Mouse (Mus musculus) thymus, adult 2 months (tissue): Measurements from ENCODE around the gene Dtnbp1. TPM values are rescaled to one million over a fixed set of nuclear protein-coding genes. Genes with fewer than 3 reads are reported as not detected.

Source experiments
- DNase-seq: peaks from one replicate; pipeline ENCODE4 v3.0.0; 2021
- H3K27ac ChIP-seq: fragments of 200-500 bp; 2 replicates; pipeline ENCODE4 v1.5.1; 2012; ENCODE audit warnings: low read length, control low read depth; ENCODE audit not compliant: control insufficient read depth, insufficient read depth
- H3K27me3 ChIP-seq: fragments of 200-500 bp; 2 replicates; pipeline ENCODE4 v1.6.1; 2012; ENCODE audit warnings: mild to moderate bottlenecking, low read length, moderate library complexity, mixed read lengths; ENCODE audit not compliant: control insufficient read depth, insufficient read depth
- H3K36me3 ChIP-seq: fragments of 200-500 bp; 2 replicates; pipeline ENCODE4 v1.6.1; 2012; ENCODE audit warnings: mild to moderate bottlenecking, low read length, moderate library complexity; ENCODE audit not compliant: control insufficient read depth, insufficient read depth
- H3K4me1 ChIP-seq: fragments of 200-500 bp; replicated peaks from 2 replicates; pipeline ENCODE4 v1.6.1; 2012; ENCODE audit warnings: low read length; ENCODE audit not compliant: control insufficient read depth, insufficient read depth
- H3K4me3 ChIP-seq: fragments of 200-500 bp; 2 replicates; pipeline ENCODE4 v1.5.1; 2012; ENCODE audit warnings: mild to moderate bottlenecking, low read length, control low read depth, moderate library complexity; ENCODE audit not compliant: control insufficient read depth, insufficient read depth
- CTCF ChIP-seq: fragments of 200-500 bp; IDR thresholded peaks from 2 replicates; pipeline ENCODE4 v1.5.1; 2012; ENCODE audit warnings: mild to moderate bottlenecking, control low read depth, low read length, moderate library complexity, borderline replicate concordance; ENCODE audit not compliant: control insufficient read depth, poor library complexity, insufficient read depth; ENCODE audit errors: extremely low read depth
- POLR2A ChIP-seq: fragments of 200-500 bp; IDR thresholded peaks from 2 replicates; pipeline ENCODE4 v1.6.1; 2012; ENCODE audit warnings: mild to moderate bottlenecking, low read length, control low read depth, moderate library complexity; ENCODE audit not compliant: control insufficient read depth, poor library complexity, insufficient read depth; ENCODE audit errors: extremely low read depth
- WGBS: fragments of 180-500 bp; shearing (Covaris S2); methylation state at CpG from one replicate; pipeline ENCODE4 v1.1.7; 2018; 5-methylcytosine and 5-hydroxymethylcytosine counted together
- polyA plus RNA-seq: library from polyadenylated mRNA; depleted of rRNA; stranded (reverse); fragments of >200 nt; gene quantifications from 2 replicates; pipeline ENCODE4 v1.2.3, GENCODE M21; 2012

The Dtnbp1 gene
- polyA plus RNA-seq, 1 experiment: 70.6 TPM

DNA sequence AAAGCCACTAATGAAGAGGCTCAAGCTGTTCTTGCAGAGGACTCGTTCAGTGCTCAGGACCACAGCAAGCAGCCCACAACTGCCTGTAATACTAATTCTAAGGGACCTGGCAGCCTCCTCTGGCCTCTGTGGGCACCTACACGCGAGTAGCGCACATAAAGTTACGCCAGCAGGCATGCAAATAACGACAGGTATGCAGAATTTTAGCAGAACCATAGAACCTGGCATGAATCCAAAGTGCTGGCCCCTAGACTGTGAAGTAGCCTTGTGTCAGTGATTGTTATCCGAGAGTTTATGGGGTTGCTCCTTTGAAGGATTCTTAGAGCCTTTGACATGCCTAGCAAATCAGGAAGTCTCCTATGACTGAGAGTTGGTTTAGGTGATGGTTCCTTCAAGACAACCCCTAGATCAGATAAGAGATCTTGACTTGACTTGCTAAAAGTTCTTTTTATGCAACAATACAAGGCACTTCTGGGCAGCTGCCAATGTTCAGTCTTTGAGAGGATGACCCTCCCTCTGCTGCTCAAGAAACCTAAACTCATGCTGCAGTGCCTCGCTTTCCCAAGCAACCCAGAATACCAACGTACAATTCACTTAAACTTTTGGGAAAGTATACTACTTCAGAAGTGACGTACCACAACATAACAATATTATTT is 9.3 kb downstream of the Dtnbp1 start:
- Histone ChIP-seq H3K27ac (no peak overlapping the region), H3K36me3 (no peaks in the 10 kb centered on the region; the same call in 1 of the 2 replicates), H3K4me1 (peaks cover 5% of the 10 kb centered on the region), H3K4me3 (no peak overlapping the region), H3K27me3 (no peaks in the 10 kb centered on the region; the same call in 1 of the 2 replicates)
- 69% methylated on average over 10 of the region's 10 CpGs for WGBS
- DNase-seq: no peak
- TF ChIP-seq CTCF (no peak), POLR2A (no peak)

DNA sequence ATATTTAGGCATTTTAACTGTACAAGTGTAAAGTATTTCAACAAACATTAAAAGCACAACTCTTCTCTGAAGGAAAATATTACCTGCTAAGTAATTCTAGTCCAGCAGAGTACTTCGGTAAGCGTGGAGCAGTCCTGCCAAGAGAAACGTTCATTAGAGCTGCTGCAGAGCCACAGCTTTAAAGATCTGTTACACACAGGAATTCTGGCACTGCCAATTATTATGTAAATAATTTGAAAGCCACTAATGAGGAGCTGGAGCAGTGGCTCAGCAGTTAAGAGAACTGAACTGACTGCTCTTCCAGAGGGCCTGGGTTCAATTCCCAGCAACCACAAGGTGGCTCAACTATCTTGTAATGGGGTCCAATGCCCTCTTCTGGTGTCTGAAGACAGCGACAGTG is 10.0 kb downstream of the Dtnbp1 start:
- no peak overlapping the region for H3K4me3 ChIP-seq
- peaks cover 9% of the 10 kb centered on the region for H3K4me1 ChIP-seq
- H3K27me3 ChIP-seq: no peaks in the 10 kb centered on the region; the same call in 1 of the 2 replicates
- no peaks in the 10 kb centered on the region; the same call in 1 of the 2 replicates for H3K36me3 ChIP-seq
- DNase-seq: no peak
- H3K27ac ChIP-seq: no peak overlapping the region
- WGBS: 98% methylated on average over 4 of the region's 4 CpGs
- no peak for TF ChIP-seq POLR2A
- TF ChIP-seq CTCF: no peak

GRCm38 (mm10) chr13:44990073-44990682 is 11.8 kb downstream of the Dtnbp1 start:
- WGBS: 92% methylated on average over 7 of the region's 7 CpGs
- TF ChIP-seq CTCF (no peak), POLR2A (no peak)
- H3K27ac ChIP-seq: no peak overlapping the region
- no peak overlapping the region for H3K4me3 ChIP-seq
- H3K27me3 ChIP-seq: no peaks in the 10 kb centered on the region; the same call in 1 of the 2 replicates
- no peaks in the 10 kb centered on the region; the same call in 1 of the 2 replicates for H3K36me3 ChIP-seq
- H3K4me1 ChIP-seq: peaks cover 21% of the 10 kb centered on the region
- DNase-seq: no peak

DNA sequence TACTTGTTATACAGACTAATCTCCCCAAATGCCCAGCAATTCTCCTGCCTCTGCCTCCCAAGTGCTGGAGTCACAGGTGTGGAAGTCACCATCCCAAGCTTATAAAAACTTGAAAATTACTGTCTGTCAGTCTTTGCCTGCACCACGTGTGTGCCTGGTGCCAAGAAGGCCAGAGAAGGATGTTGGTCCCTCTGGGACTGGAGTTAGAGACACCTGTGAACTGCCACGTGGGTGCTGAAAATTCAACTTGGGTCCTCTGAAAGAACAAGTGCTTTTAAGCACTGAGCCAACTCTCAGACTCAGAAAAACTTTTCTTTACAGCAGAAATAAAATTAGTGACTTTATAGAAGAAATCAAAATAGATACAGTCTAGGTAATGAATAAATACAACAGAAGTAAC is 15.6 kb downstream of the Dtnbp1 start:
- DNase-seq: no peak
- Histone ChIP-seq H3K36me3 (no peaks in the 10 kb centered on the region), H3K4me3 (no peak overlapping the region), H3K4me1 (peaks cover 20% of the 10 kb centered on the region), H3K27ac (peak overlapping the region; percentile 6; the same call in 1 of the 2 replicates), H3K27me3 (no peaks in the 10 kb centered on the region; the same call in 1 of the 2 replicates)
- 6% methylated on average over 2 of the region's 2 CpGs for WGBS
- TF ChIP-seq POLR2A: no peak
- no peak for TF ChIP-seq CTCF

DNA sequence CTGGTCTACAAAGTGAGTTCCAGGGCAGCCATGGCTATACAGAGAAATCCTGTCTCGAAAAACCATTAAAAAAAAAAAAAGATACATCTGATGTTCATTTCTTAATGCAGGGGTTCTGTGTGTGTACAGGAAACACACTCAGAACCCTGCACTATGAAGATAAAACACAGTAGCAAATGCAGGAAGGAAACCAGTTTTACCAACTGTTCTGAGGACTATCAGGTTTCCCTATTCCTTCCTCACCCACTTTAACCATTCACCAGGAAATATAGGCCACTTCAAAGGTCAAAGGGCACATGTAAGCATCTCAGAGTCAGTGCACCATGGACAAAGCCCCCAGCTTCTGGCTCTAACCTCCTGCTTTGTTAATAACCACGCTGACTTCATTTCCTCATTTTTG is 16.6 kb downstream of the Dtnbp1 start:
- TF ChIP-seq POLR2A (no peak), CTCF (no peak)
- no peaks in the 10 kb centered on the region; the same call in 1 of the 2 replicates for H3K27me3 ChIP-seq

DNA sequence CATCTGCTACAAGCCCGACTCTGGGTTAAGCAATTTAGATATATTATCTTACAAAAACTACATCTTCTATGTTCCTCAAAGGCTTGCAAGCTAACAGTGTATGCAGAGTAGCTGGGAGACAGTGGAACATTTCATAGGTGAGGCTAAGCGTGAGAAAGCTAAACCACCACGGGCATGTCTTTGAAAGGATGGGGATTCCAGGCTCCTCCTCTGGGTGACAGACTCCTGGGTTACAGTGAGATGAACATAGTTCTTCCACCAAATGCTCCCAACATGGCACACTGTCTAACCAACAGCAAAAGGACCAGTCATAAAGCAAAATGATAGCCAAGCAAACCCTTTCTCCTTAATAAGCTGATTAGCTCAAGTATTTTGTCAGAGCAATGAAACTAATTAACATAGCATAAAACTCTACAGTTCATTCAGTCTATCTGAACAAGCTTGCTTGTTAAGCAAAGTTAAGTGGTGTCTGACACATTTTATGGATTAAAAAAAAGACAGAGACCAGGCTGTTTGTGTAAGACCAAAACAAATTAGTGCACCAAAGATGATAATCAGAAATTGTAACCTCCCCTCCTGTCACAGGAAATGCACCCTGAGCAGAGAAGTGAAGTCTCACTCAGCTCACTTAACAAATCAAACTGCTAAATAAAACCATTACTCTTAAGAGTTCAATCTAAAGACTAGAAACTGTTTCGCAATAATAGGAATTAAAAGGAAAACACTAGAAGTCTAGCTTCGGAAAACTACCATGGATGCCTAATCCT is 18.1 kb downstream of the Dtnbp1 start:
- Histone ChIP-seq H3K4me1 (peaks cover 29% of the 10 kb centered on the region), H3K27ac (no peak overlapping the region), H3K36me3 (no peaks in the 10 kb centered on the region), H3K27me3 (no peaks in the 10 kb centered on the region), H3K4me3 (no peak overlapping the region)
- TF ChIP-seq CTCF: no peak
- no peak for TF ChIP-seq POLR2A
- no peak for DNase-seq
- 49% methylated on average over 5 of the region's 5 CpGs for whole genome bisulfite sequencing

More for the DNA sequence above, 16.6 kb downstream of the Dtnbp1 start:
- 0 out of 2 replicates have a peak overlapping the region, but pooled peaks have one; percentile 34 for H3K27ac ChIP-seq
- DNase-seq: no peak
- no peaks in the 10 kb centered on the region for H3K36me3 ChIP-seq
- no peak overlapping the region for H3K4me3 ChIP-seq
- 5% methylated on average over 2 of the region's 2 CpGs for WGBS
- H3K4me1 ChIP-seq: peaks cover 29% of the 10 kb centered on the region
